Mouse (Mus musculus): ENCODE measurements around the gene Gm5269. TPM values are rescaled to one million over a fixed set of nuclear protein-coding genes. Genes with fewer than 3 reads are reported as not detected.

The Gm5269 gene
- total RNA-seq, 1 experiment: not detected

DNA sequence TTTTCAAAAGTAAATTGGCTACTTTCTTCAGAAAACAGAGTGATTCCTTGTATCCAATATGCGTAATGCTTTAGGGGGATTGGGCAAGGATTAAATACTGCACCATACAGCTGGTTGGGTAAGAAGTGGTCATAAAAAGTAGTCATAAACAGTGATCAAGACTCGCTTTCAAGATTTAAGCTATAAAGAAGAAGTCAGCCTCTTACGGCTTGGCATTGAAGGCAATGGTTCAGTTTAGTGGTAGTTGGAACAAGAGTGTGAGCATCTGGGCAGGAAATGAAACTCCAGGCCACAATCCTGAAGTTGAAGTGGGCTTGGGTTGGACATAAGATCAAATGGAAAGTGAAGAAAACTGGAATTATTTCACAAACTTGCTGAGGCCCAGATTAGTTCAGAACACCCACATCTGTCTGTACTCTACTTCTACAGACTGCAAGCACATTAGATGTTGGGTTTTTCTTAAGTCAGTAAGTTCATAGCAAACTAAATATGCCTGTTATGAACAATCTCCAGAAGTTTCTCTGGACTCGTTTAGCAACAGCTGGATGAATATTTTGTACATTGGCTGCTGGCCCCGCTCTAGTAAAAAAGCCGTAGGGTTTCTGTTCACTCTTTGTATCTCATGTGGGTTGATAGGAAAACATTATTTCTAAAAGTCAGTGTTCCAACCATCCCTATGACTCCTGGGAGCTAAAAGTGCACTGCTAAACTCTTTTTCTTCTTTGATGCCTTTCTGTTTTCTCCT, 4.3 kb upstream of the Gm5269 start:
- in situ Hi-C loops (cut with MboI; ENCODE audit: low sequenced_read_pairs in 2 of 2, unreplicated experiment in 2 of 2): no loop called here
- no peaks in the 10 kb centered on the region for H3K4me1 ChIP-seq (ENCODE audit: control insufficient read depth in 2 of 2, insufficient read depth in 2 of 2, low read length in 2 of 2, poor library complexity in 1 of 2)
- no peak overlapping the region for H3K4me3 ChIP-seq (ENCODE audit: insufficient read depth in 1 of 2, low read depth in 1 of 2, low read length in 2 of 2, poor library complexity in 1 of 2, severe bottlenecking in 1 of 2)
- DNase-seq (ENCODE audit: low read depth, low spot score): no peak
- no peaks in the 10 kb centered on the region for H3K36me3 ChIP-seq (ENCODE audit: control insufficient read depth, insufficient read depth, low read length, poor library complexity, severe bottlenecking)
- H3K9ac ChIP-seq (ENCODE audit: insufficient read depth, low read depth, low read length, poor library complexity, severe bottlenecking): no peak overlapping the region
- TF ChIP-seq ZC3H11A (IDR thresholded peaks at IDR 0.05; ENCODE audit: borderline replicate concordance, low read depth, low read length) (no peak), ZNF384 (IDR thresholded peaks at IDR 0.05; ENCODE audit: low read depth, low read length) (no peak), MAFK (IDR thresholded peaks at IDR 0.05; ENCODE audit: insufficient read depth, low read depth, low read length) (no peak), HCFC1 (IDR thresholded peaks at IDR 0.05; ENCODE audit: borderline replicate concordance, insufficient read depth, low read length) (no peak), CHD2 (IDR thresholded peaks at IDR 0.05; ENCODE audit: low read depth, low read length) (no peak)
- no peak overlapping the region for H3K27ac ChIP-seq (ENCODE audit: insufficient read depth, low read depth, low read length, poor library complexity, severe bottlenecking)
- no peaks in the 10 kb centered on the region for H3K9me3 ChIP-seq (ENCODE audit: control insufficient read depth, insufficient read depth, low read depth, low read length)

GRCm38 (mm10) chr1:45891986-45892385, 1.9 kb upstream of the Gm5269 start:
- no peaks in the 10 kb centered on the region for H3K9me3 ChIP-seq (ENCODE audit: control insufficient read depth, insufficient read depth, low read depth, low read length)
- TF ChIP-seq ZC3H11A (IDR thresholded peaks at IDR 0.05; ENCODE audit: borderline replicate concordance, low read depth, low read length) (no peak), ZNF384 (IDR thresholded peaks at IDR 0.05; ENCODE audit: low read depth, low read length) (no peak), HCFC1 (IDR thresholded peaks at IDR 0.05; ENCODE audit: borderline replicate concordance, insufficient read depth, low read length) (no peak), MAFK (IDR thresholded peaks at IDR 0.05; ENCODE audit: insufficient read depth, low read depth, low read length) (no peak), CHD2 (IDR thresholded peaks at IDR 0.05; ENCODE audit: low read depth, low read length) (no peak)
- in situ Hi-C loops (cut with MboI; ENCODE audit: low sequenced_read_pairs in 2 of 2, unreplicated experiment in 2 of 2): no loop called here

GRCm38 (mm10) chr1:45886800-45887199, 3.3 kb downstream of the Gm5269 start:
- DNase-seq (ENCODE audit: low read depth, low spot score): no peak
- in situ Hi-C loops (cut with MboI; ENCODE audit: low sequenced_read_pairs in 2 of 2, unreplicated experiment in 2 of 2): no loop called here
- H3K4me3 ChIP-seq (ENCODE audit: insufficient read depth in 1 of 2, low read depth in 1 of 2, low read length in 2 of 2, poor library complexity in 1 of 2, severe bottlenecking in 1 of 2): no peak overlapping the region
- no peak overlapping the region for H3K27ac ChIP-seq (ENCODE audit: insufficient read depth, low read depth, low read length, poor library complexity, severe bottlenecking)
- no peaks in the 10 kb centered on the region for H3K36me3 ChIP-seq (ENCODE audit: control insufficient read depth, insufficient read depth, low read length, poor library complexity, severe bottlenecking)
- H3K9ac ChIP-seq (ENCODE audit: insufficient read depth, low read depth, low read length, poor library complexity, severe bottlenecking): no peak overlapping the region
- peaks cover 0 to 4% of the 10 kb centered on the region in 2 experiments; a peak in 1 of 4 replicates for H3K4me1 ChIP-seq (ENCODE audit: control insufficient read depth in 2 of 2, insufficient read depth in 2 of 2, low read length in 2 of 2, poor library complexity in 1 of 2)
- no peaks in the 10 kb centered on the region for H3K9me3 ChIP-seq (ENCODE audit: control insufficient read depth, insufficient read depth, low read depth, low read length)
- TF ChIP-seq CHD2 (IDR thresholded peaks at IDR 0.05; ENCODE audit: low read depth, low read length): no peak
- no peak for TF ChIP-seq HCFC1 (IDR thresholded peaks at IDR 0.05; ENCODE audit: borderline replicate concordance, insufficient read depth, low read length)
- no peak for TF ChIP-seq ZC3H11A (IDR thresholded peaks at IDR 0.05; ENCODE audit: borderline replicate concordance, low read depth, low read length)
- no peak for TF ChIP-seq MAFK (IDR thresholded peaks at IDR 0.05; ENCODE audit: insufficient read depth, low read depth, low read length)
- no peak for TF ChIP-seq ZNF384 (IDR thresholded peaks at IDR 0.05; ENCODE audit: low read depth, low read length)

More at GRCm38 (mm10) chr1:45891986-45892385, 1.9 kb upstream of the Gm5269 start:
- Histone ChIP-seq H3K4me3 (ENCODE audit: insufficient read depth in 1 of 2, low read depth in 1 of 2, low read length in 2 of 2, poor library complexity in 1 of 2, severe bottlenecking in 1 of 2) (no peak overlapping the region), H3K4me1 (ENCODE audit: control insufficient read depth in 2 of 2, insufficient read depth in 2 of 2, low read length in 2 of 2, poor library complexity in 1 of 2) (no peaks in the 10 kb centered on the region), H3K27ac (ENCODE audit: insufficient read depth, low read depth, low read length, poor library complexity, severe bottlenecking) (no peak overlapping the region), H3K36me3 (ENCODE audit: control insufficient read depth, insufficient read depth, low read length, poor library complexity, severe bottlenecking) (no peaks in the 10 kb centered on the region), H3K9ac (ENCODE audit: insufficient read depth, low read depth, low read length, poor library complexity, severe bottlenecking) (no peak overlapping the region)
- no peak for DNase-seq (ENCODE audit: low read depth, low spot score)

DNA sequence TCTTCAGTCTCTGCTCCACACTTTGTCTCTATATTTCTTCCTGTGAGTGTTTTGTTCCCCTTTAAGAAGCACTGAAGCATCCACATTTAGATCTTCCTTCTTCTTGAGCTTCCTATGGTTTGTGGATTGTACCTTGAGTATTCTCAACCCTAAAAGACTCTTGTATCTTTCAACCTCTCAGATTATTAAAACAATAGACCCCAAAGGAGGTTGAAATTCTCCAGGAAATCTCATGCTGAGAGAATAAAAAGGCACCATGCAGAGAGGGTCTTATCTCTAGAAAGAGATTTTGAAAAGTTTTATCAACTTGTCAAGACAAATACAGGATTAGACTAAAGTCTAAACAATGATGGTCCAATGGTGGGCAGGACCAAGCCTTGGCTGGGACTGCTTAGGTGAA, 6.7 kb downstream of the Gm5269 start:
- no peak overlapping the region for H3K27ac ChIP-seq (ENCODE audit: insufficient read depth, low read depth, low read length, poor library complexity, severe bottlenecking)
- DNase-seq (ENCODE audit: low read depth, low spot score): no peak

More for the DNA sequence above, 6.7 kb downstream of the Gm5269 start:
- H3K9me3 ChIP-seq (ENCODE audit: control insufficient read depth, insufficient read depth, low read depth, low read length): no peaks in the 10 kb centered on the region
- no peak overlapping the region for H3K9ac ChIP-seq (ENCODE audit: insufficient read depth, low read depth, low read length, poor library complexity, severe bottlenecking)
- peaks cover 0 to 9% of the 10 kb centered on the region in 2 experiments; a peak in 1 of 4 replicates for H3K4me1 ChIP-seq (ENCODE audit: control insufficient read depth in 2 of 2, insufficient read depth in 2 of 2, low read length in 2 of 2, poor library complexity in 1 of 2)
- no peak overlapping the region for H3K4me3 ChIP-seq (ENCODE audit: insufficient read depth in 1 of 2, low read depth in 1 of 2, low read length in 2 of 2, poor library complexity in 1 of 2, severe bottlenecking in 1 of 2)
- H3K36me3 ChIP-seq (ENCODE audit: control insufficient read depth, insufficient read depth, low read length, poor library complexity, severe bottlenecking): no peaks in the 10 kb centered on the region
- no peak for TF ChIP-seq ZNF384 (IDR thresholded peaks at IDR 0.05; ENCODE audit: low read depth, low read length)
- no peak for TF ChIP-seq CHD2 (IDR thresholded peaks at IDR 0.05; ENCODE audit: low read depth, low read length)
- TF ChIP-seq MAFK (IDR thresholded peaks at IDR 0.05; ENCODE audit: insufficient read depth, low read depth, low read length): no peak
- no peak for TF ChIP-seq ZC3H11A (IDR thresholded peaks at IDR 0.05; ENCODE audit: borderline replicate concordance, low read depth, low read length)
- no peak for TF ChIP-seq HCFC1 (IDR thresholded peaks at IDR 0.05; ENCODE audit: borderline replicate concordance, insufficient read depth, low read length)
- in situ Hi-C loops (cut with MboI; ENCODE audit: low sequenced_read_pairs in 2 of 2, unreplicated experiment in 2 of 2): no loop called here

Measured in ES-E14 (cell line).